Mouse (Mus musculus) liver, embryonic 16.5 days (tissue): ENCODE results near the gene Cers5. TPM values are rescaled to one million over a fixed set of nuclear protein-coding genes. Genes with fewer than 3 reads are reported as not detected.
"Not testable (repeated sequence)": the region's sequence is repeated elsewhere in the genome, so short reads cannot be mapped to it uniquely, and the experiment has no call there.

Experiments
- ATAC-seq: fragments of 200-750 bp; cut with Nextera tagmentation; 2 replicates; pipeline ENCODE4 v1.8.0; 2017; ENCODE audit warnings: low read depth, mild to moderate bottlenecking, moderate number of reproducible peaks, moderate library complexity
- H3K27ac ChIP-seq: fragments of 300-500 bp; sonication (generic); 2 replicates; pipeline ENCODE4 v1.5.1; 2014; ENCODE audit warnings: mild to moderate bottlenecking, low read length
- H3K27me3 ChIP-seq: fragments of 300-500 bp; sonication (generic); 2 replicates; pipeline ENCODE4 v1.6.1; 2014; ENCODE audit warnings: low read depth, low read length, mixed read lengths; ENCODE audit not compliant: control insufficient read depth, insufficient read depth
- H3K36me3 ChIP-seq: fragments of 300-500 bp; sonication (generic); 2 replicates; pipeline ENCODE4 v1.6.1; 2014; ENCODE audit warnings: mild to moderate bottlenecking; ENCODE audit not compliant: control insufficient read depth, insufficient read depth
- H3K4me1 ChIP-seq: fragments of 300-500 bp; sonication (generic); 2 replicates; pipeline ENCODE4 v1.6.1; 2014; ENCODE audit warnings: low read depth, low read length, mixed read lengths; ENCODE audit not compliant: control insufficient read depth
- H3K4me2 ChIP-seq: fragments of 300-500 bp; sonication (generic); 2 replicates; pipeline ENCODE4 v1.6.1; 2014; ENCODE audit warnings: low read depth, low read length, mixed read lengths
- H3K4me3 ChIP-seq: fragments of 300-500 bp; sonication (generic); 2 replicates; pipeline ENCODE4 v1.5.1; 2014; ENCODE audit warnings: low read depth, mild to moderate bottlenecking, low read length
- H3K9ac ChIP-seq: fragments of 300-500 bp; sonication (generic); 2 replicates; pipeline ENCODE4 v1.6.1; 2014; ENCODE audit warnings: low read depth, low read length
- H3K9me3 ChIP-seq: fragments of 300-500 bp; sonication (generic); replicated peaks from 2 replicates; pipeline ENCODE4 v1.6.1; 2016; ENCODE audit warnings: low read length; ENCODE audit not compliant: control insufficient read depth
- WGBS: fragments of 180-500 bp; shearing (Covaris S2); extraction: QIAGEN DNeasy Blood & Tissue Kit; methylation state at CpG from one replicate; pipeline ENCODE4 v1.1.7; 2014; ENCODE audit not compliant: insufficient replicate concordance; 5-methylcytosine and 5-hydroxymethylcytosine counted together
- polyA plus RNA-seq: library from polyadenylated mRNA; unstranded; fragments of >200 nt; fragmentation: Nextera tagmentation; extraction: Ambion mirVana; gene quantifications from 2 replicates; pipeline ENCODE4 v1.2.1, GENCODE M21; 2015

Gene Cers5
- polyA plus RNA-seq, 1 experiment from 2014 or later: 6.9 TPM

DNA sequence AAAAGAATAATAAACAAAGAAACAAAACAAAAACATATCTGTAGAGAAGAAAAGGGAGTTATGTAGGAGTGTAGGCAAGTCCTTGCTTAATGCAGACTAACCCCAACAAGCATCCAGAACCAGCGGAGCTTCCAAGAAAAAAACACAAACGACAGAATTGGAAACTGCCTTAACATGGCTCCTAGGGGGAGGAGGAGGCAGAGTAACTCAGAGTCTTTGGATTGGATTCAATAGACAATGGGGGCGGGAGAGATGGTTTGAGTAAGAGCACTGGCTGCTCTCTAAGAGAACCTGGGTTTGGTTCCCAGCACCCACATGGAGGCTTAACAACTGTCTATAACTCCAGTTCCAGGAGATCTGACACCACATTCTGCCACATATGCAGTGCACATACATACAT is 41.0 kb downstream of the Cers5 start:
- 74% methylated on average over 3 of the region's 3 CpGs for WGBS

DNA sequence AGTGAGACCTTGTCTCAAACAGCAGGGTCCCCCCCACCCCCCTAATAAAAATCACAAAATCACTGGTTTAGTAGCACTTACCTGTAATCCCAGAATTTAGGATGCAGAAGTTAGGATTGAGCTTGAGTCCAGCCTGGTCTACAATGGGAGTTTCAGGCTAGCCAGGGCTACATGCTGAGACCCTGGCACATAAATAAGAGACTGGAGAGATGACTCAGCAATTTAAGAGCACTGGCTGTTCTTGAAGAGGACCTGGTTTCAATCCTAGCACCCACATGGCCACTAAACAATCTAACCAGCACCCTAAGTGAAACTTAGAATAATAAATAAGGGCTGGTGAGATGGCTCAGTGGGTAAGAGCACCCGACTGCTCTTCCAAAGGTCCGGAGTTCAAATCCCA is 41.5 kb downstream of the Cers5 start:
- no peak for ATAC-seq

More for the DNA sequence above, 41.0 kb downstream of the Cers5 start:
- ATAC-seq: no peak
- H3K4me2 ChIP-seq: no peak overlapping the region
- H3K36me3 ChIP-seq: peaks cover 12% of the 10 kb centered on the region
- H3K4me1 ChIP-seq: peaks cover 1% of the 10 kb centered on the region
- H3K4me3 ChIP-seq: no peak overlapping the region
- H3K9ac ChIP-seq: no peak overlapping the region
- H3K27me3 ChIP-seq: no peaks in the 10 kb centered on the region
- no peaks in the 10 kb centered on the region for H3K9me3 ChIP-seq
- H3K27ac ChIP-seq: no peak overlapping the region

DNA sequence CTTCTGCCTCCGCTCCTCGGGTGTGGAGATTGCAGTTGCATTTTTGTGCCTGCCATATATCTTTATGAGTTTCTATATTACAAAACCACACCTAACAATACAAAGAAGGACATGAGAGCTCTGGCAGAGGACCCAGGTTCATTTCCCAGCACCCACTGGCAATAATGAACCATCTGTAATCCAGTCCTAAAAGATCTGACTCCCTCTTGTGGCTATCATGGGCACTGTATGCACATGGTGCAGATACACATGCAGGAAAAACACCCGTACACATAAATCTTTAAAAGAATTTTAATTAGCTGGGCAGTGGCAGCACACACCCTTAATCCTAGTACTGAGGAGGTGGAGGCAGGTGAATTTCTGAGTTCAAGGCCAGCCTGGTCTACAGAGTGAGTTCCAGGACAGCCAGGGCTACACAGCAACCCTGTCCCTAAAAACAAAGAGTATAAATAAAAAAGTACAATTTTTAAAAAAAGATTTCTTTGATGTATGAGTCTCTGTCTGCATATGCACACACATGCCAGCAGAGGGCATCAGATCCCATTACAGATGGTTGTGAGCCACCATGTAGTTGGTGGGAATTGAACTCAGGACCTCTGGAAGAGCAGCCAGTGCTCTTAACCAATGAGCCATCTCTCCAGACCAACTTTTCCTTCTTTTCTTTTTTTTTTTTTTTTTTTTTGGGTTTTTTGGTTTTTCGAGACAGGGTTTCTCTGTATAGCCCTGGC is 43.5 kb downstream of the Cers5 start:
- no peak overlapping the region for H3K27ac ChIP-seq
- peaks cover 12% of the 10 kb centered on the region for H3K36me3 ChIP-seq
- peaks cover 16% of the 10 kb centered on the region for H3K4me1 ChIP-seq
- no peak for ATAC-seq
- no peaks in the 10 kb centered on the region for H3K27me3 ChIP-seq
- 84% methylated on average over 3 of the region's 4 CpGs for WGBS
- H3K4me3 ChIP-seq: no peak overlapping the region
- H3K9ac ChIP-seq: no peak overlapping the region
- no peaks in the 10 kb centered on the region for H3K9me3 ChIP-seq
- no peak overlapping the region for H3K4me2 ChIP-seq

More for the DNA sequence above, 41.5 kb downstream of the Cers5 start:
- Histone ChIP-seq H3K36me3 (peaks cover 12% of the 10 kb centered on the region), H3K9ac (no peak overlapping the region), H3K4me1 (peaks cover 6% of the 10 kb centered on the region), H3K4me3 (no peak overlapping the region), H3K27ac (no peak overlapping the region), H3K27me3 (no peaks in the 10 kb centered on the region), H3K9me3 (no peaks in the 10 kb centered on the region), H3K4me2 (no peak overlapping the region)
- 81% methylated on average over 2 of the region's 2 CpGs for WGBS

DNA sequence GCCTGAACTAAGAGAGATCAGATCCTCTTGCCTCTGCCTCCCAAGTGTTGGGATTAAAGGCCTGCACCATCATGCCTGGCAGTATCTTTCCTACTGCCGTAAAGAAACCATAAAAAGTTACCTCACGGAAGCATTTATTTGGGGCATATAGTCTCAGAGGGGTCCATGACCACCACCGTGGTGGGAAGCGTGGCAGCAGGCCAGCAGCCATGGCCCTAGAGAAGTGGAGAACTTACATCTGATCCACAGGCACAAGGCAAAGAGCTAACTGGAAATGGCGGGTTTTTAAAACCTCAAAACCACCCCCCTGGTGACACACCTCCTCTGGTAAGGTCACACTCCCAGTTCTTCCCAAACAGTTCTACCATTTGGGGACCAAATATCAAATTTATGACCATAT is 44.5 kb downstream of the Cers5 start:
- Histone ChIP-seq H3K27ac (no peak overlapping the region), H3K36me3 (peaks cover 12% of the 10 kb centered on the region), H3K4me3 (no peak overlapping the region), H3K4me2 (no peak overlapping the region), H3K27me3 (no peaks in the 10 kb centered on the region), H3K9me3 (no peaks in the 10 kb centered on the region), H3K4me1 (peaks cover 26% of the 10 kb centered on the region), H3K9ac (no peak overlapping the region)
- WGBS: 88% methylated on average over 5 of the region's 5 CpGs
- no peak for ATAC-seq

DNA sequence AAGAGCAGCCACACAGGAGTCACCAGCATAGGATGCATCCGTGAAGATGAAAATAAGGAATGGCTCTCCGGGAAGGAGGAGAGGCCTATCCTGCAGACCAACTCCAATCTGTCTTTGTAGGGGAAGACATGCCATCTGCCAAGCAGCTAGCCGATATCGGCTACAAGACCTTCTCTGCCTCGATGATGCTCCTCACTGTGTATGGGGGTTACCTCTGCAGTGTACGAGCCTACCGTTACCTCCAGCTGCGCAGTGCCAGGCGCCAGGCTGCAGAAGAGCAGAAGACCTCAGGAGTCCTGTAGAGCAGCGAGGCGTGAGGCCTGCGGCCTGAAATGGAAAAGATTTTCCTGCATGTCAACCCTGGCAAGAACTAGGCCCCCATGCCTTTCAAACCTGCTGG is 45.2 kb downstream of the Cers5 start:
- no peak overlapping the region for H3K4me3 ChIP-seq
- 88% methylated on average over 12 of the region's 12 CpGs for WGBS
- no peak overlapping the region for H3K9ac ChIP-seq
- no peak for ATAC-seq
- no peaks in the 10 kb centered on the region for H3K27me3 ChIP-seq
- peaks cover 30% of the 10 kb centered on the region for H3K4me1 ChIP-seq
- H3K27ac ChIP-seq: no peak overlapping the region
- H3K4me2 ChIP-seq: no peak overlapping the region
- no peaks in the 10 kb centered on the region for H3K9me3 ChIP-seq
- peaks cover 12% of the 10 kb centered on the region for H3K36me3 ChIP-seq

DNA sequence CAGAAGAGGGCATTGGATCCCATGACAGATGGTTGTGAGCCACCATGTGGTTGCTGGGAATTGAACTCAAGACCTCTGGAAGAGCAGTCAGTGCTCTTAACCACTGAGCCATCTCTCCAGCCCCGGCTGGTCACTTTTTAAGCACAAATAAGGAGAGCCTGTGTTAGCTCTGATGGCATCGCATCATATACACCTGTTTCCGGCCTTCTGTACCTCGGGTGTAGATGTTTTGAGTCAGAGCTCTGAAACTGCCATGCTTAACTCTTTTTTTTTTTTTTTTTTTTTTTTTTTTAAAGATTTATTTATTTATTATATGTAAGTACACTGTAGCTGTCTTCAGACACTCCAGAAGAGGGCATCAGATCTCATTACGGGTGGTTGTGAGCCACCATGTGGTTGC is 45.6 kb downstream of the Cers5 start:
- not testable (repeated sequence) for H3K4me3 ChIP-seq, H3K27ac ChIP-seq, H3K27me3 ChIP-seq, H3K9me3 ChIP-seq, ATAC-seq, H3K9ac ChIP-seq, H3K4me2 ChIP-seq
- peaks cover 12% of the 10 kb centered on the region for H3K36me3 ChIP-seq
- H3K4me1 ChIP-seq: peaks cover 30% of the 10 kb centered on the region
- WGBS: 72% methylated on average over 4 of the region's 5 CpGs

DNA sequence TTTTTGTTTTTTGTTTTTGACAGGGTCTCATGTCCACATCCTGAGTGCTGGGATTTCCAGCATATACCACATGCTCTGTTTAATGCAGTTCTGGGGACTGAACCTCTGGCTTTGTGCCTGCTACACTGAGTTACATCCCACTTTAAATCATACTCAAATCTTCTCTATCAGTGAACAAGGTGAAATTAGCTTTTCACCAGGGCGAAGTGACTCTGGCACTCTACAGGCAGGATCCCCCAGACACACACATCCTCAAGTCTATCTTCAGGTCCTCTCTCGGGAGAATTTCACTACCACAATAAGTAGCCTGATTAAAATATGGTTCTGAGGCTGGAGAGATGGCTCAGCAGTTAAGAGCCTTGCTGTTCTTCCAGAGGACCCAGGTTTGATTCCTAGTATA is 46.1 kb downstream of the Cers5 start:
- WGBS: 54% methylated on average over 2 of the region's 2 CpGs
- no peak overlapping the region for H3K27ac ChIP-seq
- peak overlapping the region; percentile 82 for H3K4me2 ChIP-seq
- H3K36me3 ChIP-seq: peaks cover 12% of the 10 kb centered on the region
- no peaks in the 10 kb centered on the region for H3K9me3 ChIP-seq
- peak overlapping the region; percentile 87 for H3K4me3 ChIP-seq
- ATAC-seq: no peak
- H3K9ac ChIP-seq: peak overlapping the region; percentile 90
- H3K27me3 ChIP-seq: no peaks in the 10 kb centered on the region
- peaks cover 30% of the 10 kb centered on the region for H3K4me1 ChIP-seq

DNA sequence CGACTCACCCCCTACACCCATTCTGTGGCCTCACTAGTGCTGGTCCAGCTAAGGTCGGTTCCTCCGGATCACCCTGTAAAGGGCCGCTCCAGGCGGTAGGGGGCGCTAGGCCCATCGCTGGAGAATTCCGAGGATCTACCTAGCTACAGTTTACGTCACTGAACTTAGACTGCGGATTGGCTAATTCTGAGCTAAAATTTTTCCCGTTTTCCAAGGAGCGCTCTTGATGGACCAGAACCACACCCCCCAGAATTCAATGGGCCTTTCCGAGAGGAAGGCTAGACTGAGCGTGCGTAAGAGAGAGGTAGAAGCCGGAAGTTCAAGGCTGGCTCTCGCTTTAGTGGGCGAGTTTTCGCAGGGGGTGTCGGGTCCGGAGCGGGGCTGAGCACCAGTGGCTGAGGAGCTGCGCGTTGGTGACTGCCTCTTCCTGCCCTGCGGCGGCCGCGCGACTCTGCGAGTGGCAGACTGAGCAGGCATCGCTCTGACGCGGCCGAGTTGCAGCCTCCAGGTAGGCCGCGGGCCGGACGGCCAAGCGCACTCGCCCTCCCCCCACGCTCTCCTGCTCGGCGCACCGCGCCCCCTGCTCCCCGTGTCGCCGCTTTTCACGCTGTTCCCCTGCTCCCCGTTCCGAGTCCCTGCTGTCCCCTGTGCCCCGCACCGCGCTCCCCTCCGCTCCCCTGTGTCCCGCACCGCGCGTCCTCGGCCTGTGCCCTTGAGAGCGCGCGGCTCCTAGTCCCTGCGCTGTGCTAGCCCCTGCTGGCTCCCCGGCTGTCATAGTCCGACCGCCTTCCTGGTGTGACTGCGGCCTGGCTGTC is 47.1 kb downstream of the Cers5 start, which contains the start of gene Cox14:
Gene Cox14 (plus strand): TSS at position 278 of the 815 bp plus-strand sequence.
- H3K27ac ChIP-seq: peak within 1 kb of the TSS; percentile 87
- WGBS: under 1% methylated on average over 66 of the region's 68 CpGs
- no peaks in the 10 kb centered on the region for H3K27me3 ChIP-seq
- H3K9ac ChIP-seq: peak within 1 kb of the TSS; percentile 90
- peak within 1 kb of the TSS; percentile 87 for H3K4me3 ChIP-seq
- peak within 1 kb of the TSS; percentile 82 for H3K4me2 ChIP-seq
- H3K9me3 ChIP-seq: no peaks in the 10 kb centered on the region
- peaks cover 12% of the 10 kb centered on the region for H3K36me3 ChIP-seq
- peaks cover 30% of the 10 kb centered on the region for H3K4me1 ChIP-seq
- ATAC-seq: peak; percentile 89
